Mouse (Mus musculus): ENCODE data around the gene Tspan11. TPM values are rescaled to one million over a fixed set of nuclear protein-coding genes. Genes with fewer than 3 reads are reported as not detected.

Gene Tspan11
- total and polyA plus RNA-seq, 2 experiments from 2014 or later: 2.3 to 2.5 TPM

DNA sequence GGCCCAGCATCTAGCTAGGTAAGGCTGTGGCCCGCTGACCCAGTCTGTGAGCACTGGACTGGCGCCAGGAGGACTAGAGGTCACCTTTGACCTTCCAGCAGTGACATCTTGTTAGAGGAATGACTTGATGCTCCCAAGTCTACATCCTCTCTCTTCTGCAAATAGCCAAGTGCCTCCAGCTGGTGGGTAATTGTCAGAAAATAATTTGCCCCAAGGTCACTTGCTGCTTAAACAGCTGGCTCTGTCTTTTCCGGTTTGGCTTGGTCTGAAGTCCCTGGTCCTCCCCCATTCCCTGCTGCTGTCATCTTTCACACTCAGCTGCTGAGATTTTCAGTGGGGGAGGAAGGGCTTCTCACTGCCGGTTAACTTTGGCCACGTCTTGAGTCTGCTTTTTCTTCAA is 45.3 kb downstream of the Tspan11 start:
- 27% methylated on average over 5 of the region's 5 CpGs for WGBS
- Histone ChIP-seq H3K27me3 (ENCODE audit: control insufficient read depth, insufficient read depth, low read length) (no peaks in the 10 kb centered on the region), H3K36me3 (replicated peaks; ENCODE audit: control insufficient read depth, insufficient read depth, low read length) (no peaks in the 10 kb centered on the region), H3K4me2 (ENCODE audit: low read depth, low read length) (no peak overlapping the region), H3K9me3 (replicated peaks; ENCODE audit: control insufficient read depth, low read length) (peaks cover 4% of the 10 kb centered on the region; the same call in 1 of the 2 replicates), H3K4me1 (ENCODE audit: control insufficient read depth, insufficient read depth) (peaks cover 8% of the 10 kb centered on the region; the same call in 1 of the 2 replicates), H3K27ac (ENCODE audit: low read depth) (no peak overlapping the region), H3K4me3 (ENCODE audit: low read depth, low read length) (no peak overlapping the region), H3K9ac (replicated peaks; ENCODE audit: low read depth, low read length) (no peak overlapping the region)
- peak; percentile 33 for DNase-seq (ENCODE audit: low spot score)
- ATAC-seq (ENCODE audit: insufficient read depth, low read depth): peak; percentile 45; the same call in 1 of the 2 replicates
- TF ChIP-seq CTCF (IDR thresholded peaks at IDR 0.05; ENCODE audit: low read depth) (no peak), EP300 (IDR thresholded peaks at IDR 0.05; ENCODE audit: low read depth) (no peak)

GRCm38 (mm10) chr6:127933841-127934240 is 46.5 kb downstream of the Tspan11 start:
- H3K4me3 ChIP-seq (ENCODE audit: low read depth, low read length): no peak overlapping the region
- no peaks in the 10 kb centered on the region for H3K27me3 ChIP-seq (ENCODE audit: control insufficient read depth, insufficient read depth, low read length)
- TF ChIP-seq CTCF (IDR thresholded peaks at IDR 0.05; ENCODE audit: low read depth): no peak
- no peak for TF ChIP-seq EP300 (IDR thresholded peaks at IDR 0.05; ENCODE audit: low read depth)
- H3K4me2 ChIP-seq (ENCODE audit: low read depth, low read length): no peak overlapping the region
- H3K9ac ChIP-seq (replicated peaks; ENCODE audit: low read depth, low read length): no peak overlapping the region
- peaks cover 4% of the 10 kb centered on the region; the same call in 1 of the 2 replicates for H3K9me3 ChIP-seq (replicated peaks; ENCODE audit: control insufficient read depth, low read length)
- no peaks in the 10 kb centered on the region for H3K36me3 ChIP-seq (replicated peaks; ENCODE audit: control insufficient read depth, insufficient read depth, low read length)
- H3K4me1 ChIP-seq (ENCODE audit: control insufficient read depth, insufficient read depth): peaks cover 7% of the 10 kb centered on the region; the same call in 1 of the 2 replicates
- DNase-seq (ENCODE audit: low spot score) (no peak), ATAC-seq (ENCODE audit: insufficient read depth, low read depth) (no peak)
- H3K27ac ChIP-seq (ENCODE audit: low read depth): no peak overlapping the region
- 87% methylated on average over 5 of the region's 5 CpGs for WGBS

- Histone ChIP-seq H3K4me2 (ENCODE audit: low read depth, low read length) (no peak overlapping the region), H3K27ac (ENCODE audit: low read depth) (no peak overlapping the region), H3K9ac (replicated peaks; ENCODE audit: low read depth, low read length) (no peak overlapping the region), H3K4me1 (ENCODE audit: control insufficient read depth, insufficient read depth) (no peaks in the 10 kb centered on the region), H3K9me3 (replicated peaks; ENCODE audit: control insufficient read depth, low read length) (peaks cover 4% of the 10 kb centered on the region; the same call in 1 of the 2 replicates), H3K36me3 (replicated peaks; ENCODE audit: control insufficient read depth, insufficient read depth, low read length) (no peaks in the 10 kb centered on the region), H3K27me3 (ENCODE audit: control insufficient read depth, insufficient read depth, low read length) (no peaks in the 10 kb centered on the region), H3K4me3 (ENCODE audit: low read depth, low read length) (no peak overlapping the region)
- ATAC-seq (ENCODE audit: insufficient read depth, low read depth): no peak
- DNase-seq (ENCODE audit: low spot score): no peak
- WGBS: 71% methylated on average over 3 of the region's 3 CpGs
- TF ChIP-seq EP300 (IDR thresholded peaks at IDR 0.05; ENCODE audit: low read depth): no peak
- no peak for TF ChIP-seq CTCF (IDR thresholded peaks at IDR 0.05; ENCODE audit: low read depth)
Measured at GRCm38 (mm10) chr6:127935105-127935504, 47.7 kb downstream of the Tspan11 start.

- DNase-seq (ENCODE audit: low spot score) (no peak), ATAC-seq (ENCODE audit: insufficient read depth, low read depth) (no peak)
- Histone ChIP-seq H3K9ac (replicated peaks; ENCODE audit: low read depth, low read length) (no peak overlapping the region), H3K4me1 (ENCODE audit: control insufficient read depth, insufficient read depth) (no peaks in the 10 kb centered on the region), H3K27ac (ENCODE audit: low read depth) (no peak overlapping the region), H3K27me3 (ENCODE audit: control insufficient read depth, insufficient read depth, low read length) (no peaks in the 10 kb centered on the region), H3K4me3 (ENCODE audit: low read depth, low read length) (no peak overlapping the region), H3K36me3 (replicated peaks; ENCODE audit: control insufficient read depth, insufficient read depth, low read length) (no peaks in the 10 kb centered on the region), H3K9me3 (replicated peaks; ENCODE audit: control insufficient read depth, low read length) (no peaks in the 10 kb centered on the region), H3K4me2 (ENCODE audit: low read depth, low read length) (no peak overlapping the region)
- no peak for TF ChIP-seq CTCF (IDR thresholded peaks at IDR 0.05; ENCODE audit: low read depth)
- TF ChIP-seq EP300 (IDR thresholded peaks at IDR 0.05; ENCODE audit: low read depth): no peak
- WGBS: 86% methylated on average over 8 of the region's 8 CpGs
Measured at GRCm38 (mm10) chr6:127942421-127942820, 55.0 kb downstream of the Tspan11 start.

DNA sequence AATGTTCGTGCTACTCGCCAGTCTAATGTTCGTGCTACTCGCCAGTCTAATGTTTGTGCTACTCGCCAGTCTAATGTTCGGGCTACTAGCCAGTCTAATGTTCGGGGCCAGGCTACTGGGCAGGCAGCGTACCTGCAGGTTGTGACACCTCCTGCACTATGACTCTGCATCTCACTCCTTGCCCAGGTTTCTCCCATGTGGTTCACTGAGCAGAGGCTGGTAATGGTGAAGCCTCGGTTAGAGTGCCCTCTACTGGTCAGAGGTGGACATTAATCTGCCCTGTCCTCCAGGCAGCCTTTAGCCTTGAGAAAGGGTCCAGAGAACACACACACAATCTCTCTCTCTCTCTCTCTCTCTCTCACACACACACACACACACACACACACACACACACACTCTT is 58.3 kb downstream of the Tspan11 start:
- H3K27ac ChIP-seq (ENCODE audit: low read depth): no peak overlapping the region
- H3K4me2 ChIP-seq (ENCODE audit: low read depth, low read length): no peak overlapping the region
- 50% methylated on average over 9 of the region's 9 CpGs for WGBS
- no peaks in the 10 kb centered on the region for H3K36me3 ChIP-seq (replicated peaks; ENCODE audit: control insufficient read depth, insufficient read depth, low read length)
- no peak overlapping the region for H3K4me3 ChIP-seq (ENCODE audit: low read depth, low read length)
- peak; percentile 74 for DNase-seq (ENCODE audit: low spot score)
- H3K9me3 ChIP-seq (replicated peaks; ENCODE audit: control insufficient read depth, low read length): no peaks in the 10 kb centered on the region
- no peak overlapping the region for H3K9ac ChIP-seq (replicated peaks; ENCODE audit: low read depth, low read length)
- ATAC-seq (ENCODE audit: insufficient read depth, low read depth): peak; percentile 78
- TF ChIP-seq EP300 (IDR thresholded peaks at IDR 0.05; ENCODE audit: low read depth) (no peak), CTCF (IDR thresholded peaks at IDR 0.05; ENCODE audit: low read depth) (peak; percentile 94)
- no peaks in the 10 kb centered on the region for H3K4me1 ChIP-seq (ENCODE audit: control insufficient read depth, insufficient read depth)
- 0 out of 2 replicates have a peak, but pooled peaks cover 4% of the 10 kb centered on the region for H3K27me3 ChIP-seq (ENCODE audit: control insufficient read depth, insufficient read depth, low read length)

DNA sequence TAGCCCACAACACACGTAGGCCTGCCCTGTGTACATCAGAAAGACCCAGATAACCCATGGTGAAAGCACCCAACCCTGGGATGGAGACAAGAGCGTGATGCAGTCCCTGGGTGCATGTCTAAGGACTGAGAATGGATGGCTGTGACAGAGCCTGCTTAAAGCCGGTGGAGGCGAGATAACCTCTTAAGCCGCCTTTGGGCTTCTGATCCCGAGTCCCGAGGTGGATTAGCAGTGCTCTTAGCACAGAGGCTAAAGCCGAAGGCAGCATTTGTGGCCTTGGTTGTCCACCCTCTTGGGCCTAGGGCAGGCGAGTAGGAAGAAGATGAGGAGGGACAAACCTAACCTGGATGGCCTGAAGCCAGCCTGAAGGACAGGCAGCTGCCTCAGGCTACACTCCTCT is 61.3 kb downstream of the Tspan11 start:
- no peak overlapping the region for H3K4me2 ChIP-seq (ENCODE audit: low read depth, low read length)
- no peaks in the 10 kb centered on the region for H3K9me3 ChIP-seq (replicated peaks; ENCODE audit: control insufficient read depth, low read length)
- no peak overlapping the region for H3K9ac ChIP-seq (replicated peaks; ENCODE audit: low read depth, low read length)
- 0 out of 2 replicates have a peak, but pooled peaks cover 4% of the 10 kb centered on the region for H3K27me3 ChIP-seq (ENCODE audit: control insufficient read depth, insufficient read depth, low read length)
- H3K27ac ChIP-seq (ENCODE audit: low read depth): no peak overlapping the region
- no peak for TF ChIP-seq EP300 (IDR thresholded peaks at IDR 0.05; ENCODE audit: low read depth)
- no peak for TF ChIP-seq CTCF (IDR thresholded peaks at IDR 0.05; ENCODE audit: low read depth)
- DNase-seq (ENCODE audit: low spot score) (no peak), ATAC-seq (ENCODE audit: insufficient read depth, low read depth) (no peak)
- no peaks in the 10 kb centered on the region for H3K4me1 ChIP-seq (ENCODE audit: control insufficient read depth, insufficient read depth)
- H3K36me3 ChIP-seq (replicated peaks; ENCODE audit: control insufficient read depth, insufficient read depth, low read length): no peaks in the 10 kb centered on the region
- 62% methylated on average over 9 of the region's 9 CpGs for WGBS
- H3K4me3 ChIP-seq (ENCODE audit: low read depth, low read length): no peak overlapping the region
